Mouse (Mus musculus): ENCODE results near the gene Tor2a. TPM values are rescaled to one million over a fixed set of nuclear protein-coding genes. Genes with fewer than 3 reads are reported as not detected.

Gene Tor2a
- total and polyA plus RNA-seq, 3 experiments, result 9.0 to 28.2 (median 14.0) TPM

GRCm38 (mm10) chr2:32795748-32796418 is 38.8 kb downstream of the Tor2a start:
- H3K9me3 ChIP-seq (replicated peaks), result no peaks in the 10 kb centered on the region
- no peak overlapping the region for H3K4me3 ChIP-seq (ENCODE audit: low read depth, low read length)
- H3K27me3 ChIP-seq (ENCODE audit: insufficient read depth, low read length), result no peaks in the 10 kb centered on the region
- peaks cover 62% of the 10 kb centered on the region for H3K36me3 ChIP-seq (replicated peaks)
- ATAC-seq (ENCODE audit: extremely low read depth, insufficient number of reproducible peaks, low FRiP score, poor library complexity, severe bottlenecking), result no peak
- no peak for DNase-seq (ENCODE audit: low spot score)
- H3K4me1 ChIP-seq (ENCODE audit: insufficient read depth, low read depth, low read length), result no peaks in the 10 kb centered on the region; the same call in 1 of the 2 replicates
- TF ChIP-seq TAL1 (conservative IDR thresholded peaks at IDR 0.05; ENCODE audit: low read depth, low read length) (no peak), CTCF (IDR thresholded peaks at IDR 0.05; ENCODE audit: low read depth, low read length) (no peak), POLR2AphosphoS5 (IDR thresholded peaks at IDR 0.05; ENCODE audit: insufficient replicate concordance, low read depth, low read length) (no peak), GATA2 (IDR thresholded peaks at IDR 0.05; ENCODE audit: borderline replicate concordance, low read depth, low read length) (no peak), GATA1 (IDR thresholded peaks at IDR 0.05; ENCODE audit: borderline replicate concordance, low read length) (no peak)

- no peaks in the 10 kb centered on the region for H3K9me3 ChIP-seq (replicated peaks)
- TF ChIP-seq GATA1 (IDR thresholded peaks at IDR 0.05; ENCODE audit: borderline replicate concordance, low read length), result no peak
- no peak for TF ChIP-seq GATA2 (IDR thresholded peaks at IDR 0.05; ENCODE audit: borderline replicate concordance, low read depth, low read length)
- TF ChIP-seq TAL1 (conservative IDR thresholded peaks at IDR 0.05; ENCODE audit: low read depth, low read length), result no peak
- no peak for TF ChIP-seq CTCF (IDR thresholded peaks at IDR 0.05; ENCODE audit: low read depth, low read length)
- no peak for TF ChIP-seq POLR2AphosphoS5 (IDR thresholded peaks at IDR 0.05; ENCODE audit: insufficient replicate concordance, low read depth, low read length)
- ATAC-seq (ENCODE audit: extremely low read depth, insufficient number of reproducible peaks, low FRiP score, poor library complexity, severe bottlenecking) (no peak), DNase-seq (ENCODE audit: low spot score) (no peak)
- peaks cover 73% of the 10 kb centered on the region for H3K36me3 ChIP-seq (replicated peaks)
- H3K27me3 ChIP-seq (ENCODE audit: insufficient read depth, low read length), result no peaks in the 10 kb centered on the region
- no peaks in the 10 kb centered on the region; the same call in 1 of the 2 replicates for H3K4me1 ChIP-seq (ENCODE audit: insufficient read depth, low read depth, low read length)
- no peak overlapping the region for H3K4me3 ChIP-seq (ENCODE audit: low read depth, low read length)
Measured at GRCm38 (mm10) chr2:32798251-32798962, 41.4 kb downstream of the Tor2a start.

GRCm38 (mm10) chr2:32808816-32809566 is 52.0 kb downstream of the Tor2a start:
- no peaks in the 10 kb centered on the region for H3K27me3 ChIP-seq (ENCODE audit: insufficient read depth, low read length)
- no peaks in the 10 kb centered on the region for H3K9me3 ChIP-seq (replicated peaks)
- H3K4me1 ChIP-seq (ENCODE audit: insufficient read depth, low read depth, low read length), result no peaks in the 10 kb centered on the region; the same call in 1 of the 2 replicates
- DNase-seq (ENCODE audit: low spot score) (no peak), ATAC-seq (ENCODE audit: extremely low read depth, insufficient number of reproducible peaks, low FRiP score, poor library complexity, severe bottlenecking) (no peak)
- H3K36me3 ChIP-seq (replicated peaks), result peaks cover 46% of the 10 kb centered on the region
- TF ChIP-seq CTCF (IDR thresholded peaks at IDR 0.05; ENCODE audit: low read depth, low read length) (no peak), GATA2 (IDR thresholded peaks at IDR 0.05; ENCODE audit: borderline replicate concordance, low read depth, low read length) (no peak), TAL1 (conservative IDR thresholded peaks at IDR 0.05; ENCODE audit: low read depth, low read length) (no peak), GATA1 (IDR thresholded peaks at IDR 0.05; ENCODE audit: borderline replicate concordance, low read length) (no peak), POLR2AphosphoS5 (IDR thresholded peaks at IDR 0.05; ENCODE audit: insufficient replicate concordance, low read depth, low read length) (no peak)
- no peak overlapping the region for H3K4me3 ChIP-seq (ENCODE audit: low read depth, low read length)

Other genes with a start within 250 kb of the Tor2a start
- 33.6 and 35.0 TPM in 2 replicates for gene Fam102a, start 221.9 kb upstream of the Tor2a start, total RNA-seq (2014; fragmentation: Nextera tagmentation)
- gene Fam102a, start 221.9 kb upstream of the Tor2a start, total RNA-seq (2017), result 28.7 and 30.1 TPM in 2 replicates
- 28.9 and 32.7 TPM in 2 replicates for gene Fam102a, start 221.9 kb upstream of the Tor2a start, polyA plus RNA-seq (2012)
- gene Dpm2, start 186.4 kb upstream of the Tor2a start, total RNA-seq (2014; fragmentation: Nextera tagmentation), result 74.6 and 85.4 TPM in 2 replicates
- gene Dpm2, start 186.4 kb upstream of the Tor2a start, total RNA-seq (2017), result 59.3 and 64.4 TPM in 2 replicates
- 8.2 and 9.4 TPM in 2 replicates for gene Dpm2, start 186.4 kb upstream of the Tor2a start, polyA plus RNA-seq (2012)
- gene Pip5kl1, start 182.4 kb upstream of the Tor2a start, total RNA-seq (2014; fragmentation: Nextera tagmentation), result 1.0 TPM in 1 of 2 replicates, not detected in the other
- 0.71 and 1.0 TPM in 2 replicates for gene Pip5kl1, start 182.4 kb upstream of the Tor2a start, total RNA-seq (2017)
- gene Pip5kl1, start 182.4 kb upstream of the Tor2a start, polyA plus RNA-seq (2012), result 0.11 and 0.13 TPM in 2 replicates
- not detected in 2 replicates for gene 9430097D07Rik, start 181.6 kb upstream of the Tor2a start, total RNA-seq (2014; fragmentation: Nextera tagmentation)
- gene 9430097D07Rik, start 181.6 kb upstream of the Tor2a start, total RNA-seq (2017), result 0.11 TPM in 1 of 2 replicates, not detected in the other
- gene 9430097D07Rik, start 181.6 kb upstream of the Tor2a start, polyA plus RNA-seq (2012), result not detected in 2 replicates
- gene St6galnac4, start 170.1 kb upstream of the Tor2a start, total RNA-seq (2014; fragmentation: Nextera tagmentation), result 15.4 and 25.2 TPM in 2 replicates
- gene St6galnac4, start 170.1 kb upstream of the Tor2a start, total RNA-seq (2017), result 6.7 and 8.1 TPM in 2 replicates
- gene St6galnac4, start 170.1 kb upstream of the Tor2a start, polyA plus RNA-seq (2012), result 20.8 and 24.4 TPM in 2 replicates
- gene St6galnac6, start 157.5 kb upstream of the Tor2a start, total RNA-seq (2014; fragmentation: Nextera tagmentation), result 18.3 and 20.2 TPM in 2 replicates
- 16.8 and 19.8 TPM in 2 replicates for gene St6galnac6, start 157.5 kb upstream of the Tor2a start, total RNA-seq (2017)
- gene St6galnac6, start 157.5 kb upstream of the Tor2a start, polyA plus RNA-seq (2012), result 36.6 and 39.2 TPM in 2 replicates
- not detected in 2 replicates for gene Ak1, start 135.5 kb upstream of the Tor2a start, total RNA-seq (2014; fragmentation: Nextera tagmentation)
- 0.44 and 0.58 TPM in 2 replicates for gene Ak1, start 135.5 kb upstream of the Tor2a start, total RNA-seq (2017)
- 0.42 and 0.56 TPM in 2 replicates for gene Ak1, start 135.5 kb upstream of the Tor2a start, polyA plus RNA-seq (2012)
- gene Eng, start 110.6 kb upstream of the Tor2a start, total RNA-seq (2014; fragmentation: Nextera tagmentation), result 4.4 and 6.4 TPM in 2 replicates
- gene Eng, start 110.6 kb upstream of the Tor2a start, total RNA-seq (2017), result 0.76 and 0.93 TPM in 2 replicates
- 5.3 and 6.3 TPM in 2 replicates for gene Eng, start 110.6 kb upstream of the Tor2a start, polyA plus RNA-seq (2012)
- gene Fpgs, start 53.1 kb upstream of the Tor2a start, total RNA-seq (2014; fragmentation: Nextera tagmentation), result 14.7 and 22.9 TPM in 2 replicates
- gene Fpgs, start 53.1 kb upstream of the Tor2a start, total RNA-seq (2017), result 12.8 and 13.6 TPM in 2 replicates
- gene Fpgs, start 53.1 kb upstream of the Tor2a start, polyA plus RNA-seq (2012), result 81.4 and 145 TPM in 2 replicates
- gene Cdk9, start 44.2 kb upstream of the Tor2a start, total RNA-seq (2014; fragmentation: Nextera tagmentation), result 68.7 and 71.2 TPM in 2 replicates
- gene Cdk9, start 44.2 kb upstream of the Tor2a start, total RNA-seq (2017), result 31.7 and 32.5 TPM in 2 replicates
- 105 and 129 TPM in 2 replicates for gene Cdk9, start 44.2 kb upstream of the Tor2a start, polyA plus RNA-seq (2012)
- not detected in 2 replicates for gene Sh2d3c, start 36.2 kb upstream of the Tor2a start, total RNA-seq (2014; fragmentation: Nextera tagmentation)
- gene Sh2d3c, start 36.2 kb upstream of the Tor2a start, total RNA-seq (2017), result 0.06 and 0.98 TPM in 2 replicates
- gene Sh2d3c, start 36.2 kb upstream of the Tor2a start, polyA plus RNA-seq (2012), result 0.35 and 0.39 TPM in 2 replicates
- not detected in 2 replicates for gene 6330409D20Rik, start 16.2 kb upstream of the Tor2a start, total RNA-seq (2014; fragmentation: Nextera tagmentation)
- 0.17 TPM in 1 of 2 replicates, not detected in the other for gene 6330409D20Rik, start 16.2 kb upstream of the Tor2a start, total RNA-seq (2017)
- not detected in 2 replicates for gene 6330409D20Rik, start 16.2 kb upstream of the Tor2a start, polyA plus RNA-seq (2012)
- 0.53 TPM in 1 of 2 replicates, not detected in the other for gene Ttc16, start 18.4 kb downstream of the Tor2a start, total RNA-seq (2014; fragmentation: Nextera tagmentation)
- 0.17 and 0.38 TPM in 2 replicates for gene Ttc16, start 18.4 kb downstream of the Tor2a start, total RNA-seq (2017)
- gene Ttc16, start 18.4 kb downstream of the Tor2a start, polyA plus RNA-seq (2012), result 0.02 and 0.15 TPM in 2 replicates
- 3.4 and 4.0 TPM in 2 replicates for gene Ptrh1, start 18.6 kb downstream of the Tor2a start, total RNA-seq (2014; fragmentation: Nextera tagmentation)
- gene Ptrh1, start 18.6 kb downstream of the Tor2a start, total RNA-seq (2017), result 4.8 and 5.0 TPM in 2 replicates
- gene Ptrh1, start 18.6 kb downstream of the Tor2a start, polyA plus RNA-seq (2012), result 4.3 and 5.3 TPM in 2 replicates
- gene Cfap157, start 27.2 kb downstream of the Tor2a start, total RNA-seq (2014; fragmentation: Nextera tagmentation), result not detected in 2 replicates
- 0.11 and 1.6 TPM in 2 replicates for gene Cfap157, start 27.2 kb downstream of the Tor2a start, total RNA-seq (2017)
- not detected in 2 replicates for gene Cfap157, start 27.2 kb downstream of the Tor2a start, polyA plus RNA-seq (2012)
- 13.7 TPM in 2 replicates for gene Stxbp1, start 90.0 kb downstream of the Tor2a start, total RNA-seq (2014; fragmentation: Nextera tagmentation)
- gene Stxbp1, start 90.0 kb downstream of the Tor2a start, total RNA-seq (2017), result 2.9 and 3.3 TPM in 2 replicates
- 4.7 and 6.1 TPM in 2 replicates for gene Stxbp1, start 90.0 kb downstream of the Tor2a start, polyA plus RNA-seq (2012)
- gene Fam129b, start 118.9 kb downstream of the Tor2a start, total RNA-seq (2014; fragmentation: Nextera tagmentation), result 0.53 and 1.2 TPM in 2 replicates
- gene Fam129b, start 118.9 kb downstream of the Tor2a start, total RNA-seq (2017), result 20.2 and 20.7 TPM in 2 replicates
- gene Fam129b, start 118.9 kb downstream of the Tor2a start, polyA plus RNA-seq (2012), result 1.5 and 1.9 TPM in 2 replicates
- gene Rpl12, start 204.3 kb downstream of the Tor2a start, total RNA-seq (2014; fragmentation: Nextera tagmentation), result 4,306 and 4,312 TPM in 2 replicates
- 1,968 and 2,280 TPM in 2 replicates for gene Rpl12, start 204.3 kb downstream of the Tor2a start, total RNA-seq (2017)
- gene Rpl12, start 204.3 kb downstream of the Tor2a start, polyA plus RNA-seq (2012), result 2,853 and 2,936 TPM in 2 replicates
- 10.4 and 12.8 TPM in 2 replicates for gene Lrsam1, start 204.4 kb downstream of the Tor2a start, total RNA-seq (2014; fragmentation: Nextera tagmentation)
- gene Lrsam1, start 204.4 kb downstream of the Tor2a start, total RNA-seq (2017), result 5.0 and 8.5 TPM in 2 replicates
- 9.5 and 10.8 TPM in 2 replicates for gene Lrsam1, start 204.4 kb downstream of the Tor2a start, polyA plus RNA-seq (2012)
- 8.2 and 10.0 TPM in 2 replicates for gene Slc2a8, start 224.8 kb downstream of the Tor2a start, total RNA-seq (2014; fragmentation: Nextera tagmentation)
- gene Slc2a8, start 224.8 kb downstream of the Tor2a start, total RNA-seq (2017), result 3.7 and 4.4 TPM in 2 replicates
- gene Slc2a8, start 224.8 kb downstream of the Tor2a start, polyA plus RNA-seq (2012), result 41.2 and 77.2 TPM in 2 replicates

All from G1E (cell line).